Mouse (Mus musculus) G1E (cell line): ENCODE measurements around the gene Ran.

Experiments used
- GATA1 ChIP-seq: IDR thresholded peaks from 2 replicates; pipeline ENCODE4 v1.6.1; 2012; ENCODE audit warnings: borderline replicate concordance, low read length, inconsistent platforms, mixed read lengths
- TAL1 ChIP-seq: conservative IDR thresholded peaks from 2 replicates; pipeline ENCODE4 v1.6.1; 2012; ENCODE audit warnings: low read depth, low read length, inconsistent platforms, mixed read lengths

DNA sequence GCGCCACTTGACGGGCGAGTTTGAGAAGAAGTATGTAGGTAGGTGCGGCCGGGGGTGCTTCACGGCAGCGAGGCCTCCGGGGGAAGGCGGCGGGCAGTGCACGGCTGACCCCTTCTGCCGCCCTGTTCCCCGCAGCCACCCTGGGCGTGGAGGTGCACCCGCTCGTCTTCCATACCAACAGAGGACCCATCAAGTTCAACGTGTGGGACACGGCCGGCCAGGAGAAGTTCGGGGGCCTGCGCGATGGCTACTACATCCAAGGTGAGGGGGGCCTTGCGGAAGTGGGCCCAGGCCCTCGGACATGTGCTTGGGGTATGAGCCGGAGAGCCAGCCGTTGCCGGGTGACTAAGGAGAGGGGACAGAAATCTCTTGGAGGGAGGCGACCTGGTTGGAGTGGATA is 862 bp downstream of the Ran start:
- TF ChIP-seq GATA1 (no peak), TAL1 (no peak)
